ENCODE assay signal across 17 mouse cellular contexts in genomic region chr5:75754356-75754755, GRCm38 (mm10).
DNase-seq lines count a peak whose midpoint lies in the region; ATAC-seq and TF ChIP-seq lines count a peak whose summit lies in the region.
"Had no signal": no experiment of that assay in that cellular context is flagged by ENCODE, and none has a peak within 500 bp of the region (broad histone marks: within the 10 kb centered on the region; RNA-seq: fewer than 3 reads in every experiment).

No protein-coding gene starts in this region.

- H3K4me3 ChIP-seq in forebrain, embryonic 11.5 days (ENCODE audit: low read depth, low read length) = no peak overlapping the region
- H3K4me3 ChIP-seq in forebrain, postnatal 0 days (ENCODE audit: low read depth, low read length) = no peak overlapping the region
- no peak overlapping the region for H3K4me3 ChIP-seq in hindbrain, embryonic 14.5 days (replicated peaks; ENCODE audit: low read length)
- H3K4me3 ChIP-seq: embryonic facial prominence, embryonic 12.5 days; limb, embryonic 15.5 days; megakaryocyte, embryonic 14.5 days had no signal

- WGBS in forebrain, embryonic 11.5 days = 41% methylated on average over 7 of the region's 7 CpGs
- 46% methylated on average over 7 of the region's 7 CpGs for WGBS in forebrain, postnatal 0 days
- 34% methylated on average over 7 of the region's 7 CpGs for whole genome bisulfite sequencing in hindbrain, embryonic 14.5 days

- no peak for TF ChIP-seq CTCF in forebrain, postnatal 0 days (IDR thresholded peaks at IDR 0.05; ENCODE audit: low read depth)

- H3K9me3 ChIP-seq in forebrain, embryonic 11.5 days (ENCODE audit: control insufficient read depth, low read length) = no peaks in the 10 kb centered on the region
- H3K9me3 ChIP-seq in forebrain, postnatal 0 days (ENCODE audit: low read length) = no peaks in the 10 kb centered on the region
- no peaks in the 10 kb centered on the region for H3K9me3 ChIP-seq in hindbrain, embryonic 14.5 days (ENCODE audit: control insufficient read depth, low read length)
- H3K9me3 ChIP-seq: embryonic facial prominence, embryonic 12.5 days; limb, embryonic 15.5 days; megakaryocyte, embryonic 14.5 days had no signal

- H3K4me2 ChIP-seq in forebrain, embryonic 11.5 days (ENCODE audit: low read depth, low read length, severe bottlenecking) = no peak overlapping the region
- H3K4me2 ChIP-seq in forebrain, postnatal 0 days (ENCODE audit: low read depth) = no peak overlapping the region
- no peak overlapping the region for H3K4me2 ChIP-seq in hindbrain, embryonic 14.5 days (replicated peaks)
- H3K4me2 ChIP-seq: embryonic facial prominence, embryonic 12.5 days; limb, embryonic 15.5 days had no signal

- H3K4me1 ChIP-seq in forebrain, embryonic 11.5 days (replicated peaks; ENCODE audit: control insufficient read depth, insufficient read depth, low read length) = 0 out of 2 replicates have a peak, but pooled peaks cover 3% of the 10 kb centered on the region
- H3K4me1 ChIP-seq in forebrain, postnatal 0 days (ENCODE audit: insufficient read depth) = no peaks in the 10 kb centered on the region
- no peaks in the 10 kb centered on the region for H3K4me1 ChIP-seq in hindbrain, embryonic 14.5 days (replicated peaks; ENCODE audit: control insufficient read depth, insufficient read depth, low read length)
- H3K4me1 ChIP-seq: embryonic facial prominence, embryonic 12.5 days; limb, embryonic 15.5 days had no signal

- no peaks in the 10 kb centered on the region for H3K36me3 ChIP-seq in forebrain, embryonic 11.5 days (ENCODE audit: control insufficient read depth, insufficient read depth, low read length)
- H3K36me3 ChIP-seq in forebrain, postnatal 0 days (ENCODE audit: insufficient read depth) = no peaks in the 10 kb centered on the region
- no peaks in the 10 kb centered on the region for H3K36me3 ChIP-seq in hindbrain, embryonic 14.5 days (replicated peaks; ENCODE audit: control insufficient read depth, insufficient read depth)
- H3K36me3 ChIP-seq: embryonic facial prominence, embryonic 12.5 days; limb, embryonic 15.5 days had no signal

- H3K27me3 ChIP-seq in forebrain, embryonic 11.5 days (ENCODE audit: control insufficient read depth, insufficient read depth, low read length) = no peaks in the 10 kb centered on the region
- H3K27me3 ChIP-seq in forebrain, postnatal 0 days (ENCODE audit: insufficient read depth, low read length) = no peaks in the 10 kb centered on the region
- H3K27me3 ChIP-seq in hindbrain, embryonic 14.5 days (ENCODE audit: control insufficient read depth, insufficient read depth, low read length) = no peaks in the 10 kb centered on the region
- H3K27me3 ChIP-seq: embryonic facial prominence, embryonic 12.5 days; limb, embryonic 15.5 days; megakaryocyte, embryonic 14.5 days had no signal

- no peak overlapping the region for H3K27ac ChIP-seq in forebrain, embryonic 11.5 days (ENCODE audit: low read depth, low read length)
- no peak overlapping the region; the same call in 1 of the 2 replicates for H3K27ac ChIP-seq in forebrain, postnatal 0 days (ENCODE audit: low read depth, low read length)
- H3K27ac ChIP-seq in hindbrain, embryonic 14.5 days = peak overlapping the region; percentile 51
- H3K27ac ChIP-seq: embryonic facial prominence, embryonic 12.5 days; limb, embryonic 15.5 days had no signal

- H3K9ac ChIP-seq in forebrain, embryonic 11.5 days (ENCODE audit: low read length) = no peak overlapping the region
- no peak overlapping the region for H3K9ac ChIP-seq in forebrain, postnatal 0 days
- H3K9ac ChIP-seq in hindbrain, embryonic 14.5 days = no peak overlapping the region
- H3K9ac ChIP-seq: embryonic facial prominence, embryonic 12.5 days; limb, embryonic 15.5 days had no signal

- 0 out of 2 replicates have a peak, but pooled peaks have one; percentile 18 for ATAC-seq in forebrain, embryonic 11.5 days (replicated peaks; ENCODE audit: low FRiP score)
- no peak for ATAC-seq in forebrain, postnatal 0 days
- no peak for ATAC-seq in hindbrain, embryonic 14.5 days (ENCODE audit: low FRiP score)
- ATAC-seq in frontal cortex, adult (ENCODE audit: low TSS enrichment) = no peak

- no peak for DNase-seq in forebrain, embryonic 11.5 days (ENCODE audit: low spot score)
- no peak for DNase-seq in forebrain, postnatal 0 days
- DNase-seq in ovary, adult 18-20 months (ENCODE audit: low spot score) = peak; percentile 30
- no peak for DNase-seq in ovary, postnatal 14 days (ENCODE audit: low spot score)
- DNase-seq in hindbrain, embryonic 14.5 days (ENCODE audit: low spot score) = no peak
- DNase-seq in urinary bladder, postnatal 36 days (ENCODE audit: low spot score in 2 of 2) = no peak
- DNase-seq: adrenal gland, postnatal 36 days; cerebellum, postnatal 14 days; gastrocnemius, postnatal 25 days; kidney, adult 8-10 months; lung, postnatal 14 days; right cerebral cortex, postnatal 25 days; thymus, postnatal 25 days had no signal
